Mouse (Mus musculus) brain, embryonic 14.5 days (tissue): ENCODE data around the gene Bcl11a.

Experiments
- CTCF ChIP-seq: fragments of 200-500 bp; IDR thresholded peaks from 2 replicates; pipeline ENCODE4 v1.5.1; 2012; ENCODE audit warnings: inconsistent platforms, mild to moderate bottlenecking, moderate library complexity, borderline replicate concordance; ENCODE audit not compliant: insufficient read depth, insufficient read length; ENCODE audit errors: extremely low read depth
- POLR2A ChIP-seq: fragments of 200-500 bp; IDR thresholded peaks from 2 replicates; pipeline ENCODE4 v1.6.1; 2012; ENCODE audit warnings: mild to moderate bottlenecking, inconsistent platforms, borderline replicate concordance; ENCODE audit not compliant: poor library complexity, insufficient read depth, insufficient read length, severe bottlenecking; ENCODE audit errors: extremely low read depth

DNA sequence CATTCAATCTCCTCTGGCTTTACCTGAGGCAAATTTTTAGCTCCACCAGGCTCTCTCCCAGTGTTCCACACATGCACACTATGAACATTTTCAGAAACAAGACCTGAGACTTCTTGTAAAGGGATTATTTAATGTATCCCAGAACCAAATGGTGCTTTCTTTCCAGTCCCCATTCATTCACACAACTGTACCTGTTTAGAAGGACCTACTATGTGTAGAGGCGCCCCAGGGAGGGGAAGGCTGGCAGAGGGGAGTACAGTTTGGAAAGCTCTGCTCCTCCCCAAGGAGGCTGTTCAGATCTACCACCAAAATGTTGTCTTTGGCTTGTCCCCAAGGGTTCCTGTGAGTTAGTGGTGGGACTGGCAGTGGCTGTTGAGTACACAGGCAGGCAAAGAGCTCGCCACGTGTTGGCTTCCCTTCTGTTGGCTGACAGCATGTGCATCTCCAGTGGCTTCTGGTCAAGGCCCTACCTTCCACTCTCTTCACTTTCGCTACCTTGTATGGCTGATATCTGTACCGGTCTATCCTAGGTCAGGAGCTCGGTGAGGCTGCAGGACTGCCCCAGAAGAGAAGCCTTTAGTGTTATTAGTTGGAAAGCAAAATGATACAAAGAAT is 25.4 kb downstream of the Bcl11a start:
- TF ChIP-seq POLR2A (no peak), CTCF (no peak)
